Mouse (Mus musculus) thymus, postnatal 4 days (tissue): ENCODE measurements around the gene Med16.

ENCODE experiments used
- DNase-seq: peaks from one replicate; pipeline ENCODE4 v3.0.0; 2021

Med16 gene

DNA sequence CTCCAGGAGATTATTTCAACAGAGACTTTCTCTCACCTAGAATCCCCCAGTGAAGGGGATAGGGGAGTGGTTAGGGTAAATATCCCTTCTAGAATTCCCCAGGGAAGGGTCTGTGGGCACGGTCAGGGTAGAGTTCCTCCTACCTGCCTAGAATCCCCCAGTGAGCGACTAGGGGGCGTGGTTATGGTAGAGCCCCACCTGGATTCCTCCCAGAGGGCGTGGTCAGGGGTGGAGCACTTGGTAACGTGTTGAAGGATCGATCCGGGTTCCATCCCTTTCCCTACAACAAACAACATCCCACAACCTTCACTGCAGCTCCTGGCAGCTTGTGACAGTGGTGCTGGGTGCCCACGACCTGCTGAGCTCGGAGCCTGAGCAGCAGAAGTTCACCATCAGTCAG lies 28.0 kb downstream of the Med16 start:
- DNase-seq, result no peak

DNA sequence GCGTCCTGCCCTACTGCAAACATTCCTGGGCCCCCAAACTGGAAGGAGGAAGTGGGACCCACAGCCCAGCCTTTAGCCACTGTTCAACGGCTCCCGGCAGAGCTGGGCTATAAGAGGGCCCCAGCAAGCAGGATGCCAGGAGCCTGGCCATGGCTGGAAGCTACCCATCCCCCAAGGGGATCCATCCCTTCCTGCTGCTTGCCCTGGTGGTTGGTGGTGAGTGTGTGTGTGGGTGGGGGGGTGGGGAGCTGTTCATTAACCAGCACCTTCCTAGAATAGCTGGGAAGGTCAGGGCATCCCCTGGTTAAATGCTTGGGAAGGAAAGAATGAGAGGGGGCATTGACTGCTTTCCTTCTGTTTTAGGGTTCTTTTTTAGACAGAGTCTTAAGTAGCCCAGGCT lies 29.2 kb downstream of the Med16 start:
- no peak for DNase-seq

- no peak for DNase-seq
These were observed 31.0 kb downstream of the Med16 start for GRCm38 (mm10) chr10:79877757-79878156.

GRCm38 (mm10) chr10:79877174-79877573 lies 31.5 kb downstream of the Med16 start:
- DNase-seq, result no peak

GRCm38 (mm10) chr10:79874290-79874862 lies 34.3 kb downstream of the Med16 start, which contains the start of the genes Prtn3 and Plppr3:
Prtn3 (plus strand) TSS chr10:79874476.
Plppr3 (minus strand) TSS chr10:79874634.
- DNase-seq, result peak; percentile 55

DNA sequence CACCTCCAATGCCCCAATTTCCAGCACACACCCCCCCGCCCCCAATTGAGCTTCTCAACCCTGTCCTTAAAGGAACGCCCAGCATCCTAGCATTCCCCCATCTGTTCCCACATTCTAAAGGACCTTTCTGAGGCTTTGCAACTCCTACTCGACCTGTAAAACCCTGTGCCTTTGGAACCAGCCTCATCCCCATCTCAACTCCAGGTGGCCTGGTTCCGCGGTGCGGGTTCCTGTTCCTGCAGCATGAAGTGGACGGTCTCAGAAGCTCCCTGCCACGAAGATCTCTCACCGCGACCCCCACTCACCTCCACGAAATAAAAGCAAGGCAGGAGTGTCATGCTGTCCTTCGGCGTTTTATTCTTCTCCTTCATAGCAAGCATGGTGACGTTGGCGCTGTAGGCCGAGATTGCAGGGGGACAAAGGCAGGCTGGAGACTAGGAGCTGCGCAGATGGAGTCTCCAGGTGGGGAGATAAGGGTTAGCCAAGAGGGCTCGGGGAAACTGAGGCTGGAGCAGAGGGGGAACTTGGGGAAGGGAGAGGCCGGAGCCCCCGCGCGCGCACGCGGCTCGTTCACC lies 34.9 kb downstream of the Med16 start:
- no peak for DNase-seq

DNA sequence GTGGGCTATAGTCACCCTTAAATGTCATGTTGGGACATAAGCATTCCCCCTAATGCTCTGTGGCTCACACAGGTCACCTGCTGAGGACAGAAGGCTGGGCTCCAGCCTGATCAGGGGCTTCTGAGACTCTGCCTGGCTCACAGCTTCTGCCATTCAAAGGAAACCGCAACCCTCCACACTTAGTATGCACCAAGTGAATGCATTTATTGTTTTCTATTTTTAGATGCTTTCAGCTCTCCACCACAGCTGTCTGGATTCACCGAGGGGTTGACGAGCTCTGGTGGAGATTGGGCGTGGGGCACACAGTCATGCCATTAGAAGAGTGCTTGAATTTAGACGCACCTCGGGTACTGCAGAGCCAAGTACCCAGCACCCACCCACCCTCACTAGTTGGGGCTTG lies 35.4 kb downstream of the Med16 start:
- DNase-seq, result no peak

DNA sequence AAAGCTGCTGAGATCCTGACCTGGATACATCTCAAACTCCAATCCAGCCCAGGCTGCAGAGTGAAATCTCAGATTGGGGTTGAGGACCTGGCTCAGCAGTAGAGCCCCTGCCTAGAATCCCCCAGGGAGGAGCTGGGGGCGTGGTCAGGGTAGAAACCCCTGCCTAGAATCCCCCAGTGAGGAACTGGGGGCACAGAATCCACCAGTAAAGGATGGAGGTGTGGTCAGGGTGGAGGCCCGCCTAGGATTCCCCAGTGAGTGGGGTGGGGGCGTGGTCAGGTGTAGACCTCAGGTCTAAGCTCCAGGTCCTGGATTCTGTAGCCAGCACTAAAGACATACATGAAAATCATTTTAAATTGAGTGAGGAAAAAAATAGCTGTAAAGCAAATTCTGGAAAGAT lies 35.9 kb downstream of the Med16 start:
- peak; percentile 23 for DNase-seq

- DNase-seq, result no peak
These were observed 36.9 kb downstream of the Med16 start for GRCm38 (mm10) chr10:79871845-79872244.

GRCm38 (mm10) chr10:79866601-79867000 lies 42.1 kb downstream of the Med16 start:
- DNase-seq, result no peak

GRCm38 (mm10) chr10:79865801-79866295 lies 42.9 kb downstream of the Med16 start:
- DNase-seq, result no peak

DNA sequence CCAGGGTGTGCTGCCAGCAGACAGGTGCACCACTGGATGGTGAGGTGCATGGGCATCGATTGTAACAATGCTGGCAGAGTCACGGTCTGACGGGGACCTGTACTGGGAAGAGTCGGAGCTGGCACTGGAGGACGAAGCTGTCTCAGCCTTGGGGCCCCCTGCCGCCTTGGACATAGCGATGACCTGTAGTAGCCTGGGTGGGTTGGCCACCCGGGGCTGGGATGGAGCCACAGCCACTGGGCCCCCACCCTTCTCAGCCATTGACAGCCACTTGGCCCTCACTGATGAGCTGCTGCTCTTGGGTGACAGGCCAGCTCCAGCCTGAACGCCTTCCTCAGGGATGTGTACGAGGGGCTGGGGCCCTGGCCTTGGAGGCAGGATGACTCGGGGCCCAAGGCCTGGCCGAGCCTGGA lies 43.5 kb downstream of the Med16 start:
- DNase-seq, result no peak

GRCm38 (mm10) chr10:79864351-79865188 lies 44.2 kb downstream of the Med16 start:
- DNase-seq, result no peak

GRCm38 (mm10) chr10:79862925-79863324 lies 45.8 kb downstream of the Med16 start:
- DNase-seq, result no peak

DNA sequence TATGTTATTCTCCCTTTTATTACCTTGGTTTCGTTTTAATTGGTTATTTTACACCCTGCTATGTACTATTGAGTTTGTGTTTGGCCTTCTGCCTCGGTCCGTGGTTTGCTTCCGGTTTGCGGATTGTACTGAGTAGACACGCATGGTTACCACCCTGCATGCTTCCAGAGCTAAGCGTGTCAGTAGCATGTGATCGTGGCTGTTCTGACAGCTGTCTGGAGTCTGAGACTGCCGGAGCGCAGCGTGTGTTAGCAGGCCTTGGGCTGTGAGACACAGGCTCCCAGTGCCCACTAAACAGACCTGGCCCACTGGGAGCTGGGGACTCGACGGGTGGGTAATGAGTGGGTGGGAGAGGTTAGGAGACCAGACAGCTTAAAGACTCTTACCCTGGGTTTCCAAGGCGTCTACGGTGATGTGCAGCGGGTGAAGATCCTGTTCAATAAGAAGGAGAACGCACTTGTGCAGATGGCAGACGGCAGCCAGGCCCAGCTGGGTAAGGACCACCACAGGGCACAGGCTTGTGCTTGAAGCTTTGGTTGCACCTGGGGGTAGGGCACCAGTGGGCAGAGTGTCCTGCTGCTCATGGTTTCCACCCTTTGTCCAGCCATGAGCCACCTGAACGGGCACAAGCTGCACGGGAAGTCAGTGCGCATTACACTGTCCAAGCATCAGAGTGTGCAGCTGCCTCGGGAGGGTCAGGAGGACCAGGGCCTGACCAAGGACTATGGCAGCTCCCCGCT lies 46.5 kb downstream of the Med16 start:
- DNase-seq, result no peak

- no peak for DNase-seq
These were observed 47.3 kb downstream of the Med16 start for GRCm38 (mm10) chr10:79861230-79862048.

- no peak for DNase-seq
These were observed 48.4 kb downstream of the Med16 start for GRCm38 (mm10) chr10:79860079-79860911.

- no peak for DNase-seq
These were observed 49.6 kb downstream of the Med16 start for GRCm38 (mm10) chr10:79859116-79859515.

- peak; percentile 54 for DNase-seq
These were observed 50.2 kb downstream of the Med16 start for GRCm38 (mm10) chr10:79858416-79859074.

DNA sequence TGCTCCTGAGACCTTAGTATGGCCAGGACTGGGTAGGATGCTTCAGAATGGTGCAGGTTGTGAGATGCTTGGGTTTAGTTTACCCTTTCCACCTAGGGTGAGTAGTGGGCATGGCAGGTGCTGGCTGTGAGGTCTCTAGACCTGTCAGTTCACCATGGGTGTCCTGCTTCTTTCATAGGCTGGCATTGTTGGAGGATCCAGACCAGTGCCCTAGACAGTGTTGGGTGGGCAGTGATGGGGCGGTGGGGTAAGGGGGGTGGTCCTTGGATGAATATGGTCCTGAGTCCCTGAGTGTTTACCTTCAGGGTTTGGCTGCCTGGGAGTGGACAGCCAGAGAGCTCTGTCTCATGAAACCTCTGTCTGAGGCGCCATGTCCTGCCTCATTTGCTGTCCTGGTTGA lies 50.8 kb downstream of the Med16 start:
- DNase-seq, result no peak

DNA sequence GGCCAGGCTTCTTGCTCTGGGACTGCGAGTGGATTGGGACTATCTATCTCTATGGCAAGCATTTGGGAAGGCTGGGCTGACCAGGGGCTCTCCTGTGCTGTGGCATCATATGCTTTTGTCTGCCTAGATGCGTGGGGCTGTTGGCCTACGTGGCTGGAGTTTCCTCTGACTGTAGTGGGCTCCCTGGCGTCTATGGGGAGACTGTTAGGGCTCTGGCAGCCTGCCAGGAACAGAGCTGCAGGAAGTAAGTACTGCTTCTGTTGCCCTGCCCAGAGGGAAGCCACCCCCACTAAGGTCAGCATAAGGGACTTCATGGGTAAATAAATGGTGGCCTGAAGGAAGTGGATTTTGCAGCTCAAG lies 51.3 kb downstream of the Med16 start:
- DNase-seq, result peak; percentile 58
